Mouse (Mus musculus) small intestine, adult 2 months (tissue): ENCODE measurements around the gene Btbd2. TPM values are rescaled to one million over a fixed set of nuclear protein-coding genes. Genes with fewer than 3 reads are reported as not detected.

ENCODE experiments used
- H3K27ac ChIP-seq: fragments of 200-500 bp; 2 replicates; pipeline ENCODE4 v1.5.1; 2012; ENCODE audit warnings: low read depth, low read length, control low read depth, inconsistent platforms; ENCODE audit not compliant: insufficient read depth
- H3K27me3 ChIP-seq: fragments of 200-500 bp; 2 replicates; pipeline ENCODE4 v1.6.1; 2012; ENCODE audit warnings: mild to moderate bottlenecking, moderate library complexity, low read length, inconsistent platforms; ENCODE audit not compliant: control insufficient read depth, insufficient read depth
- H3K36me3 ChIP-seq: fragments of 200-500 bp; 2 replicates; pipeline ENCODE4 v1.6.1; 2012; ENCODE audit warnings: mild to moderate bottlenecking, low read length, control low read depth, inconsistent platforms; ENCODE audit not compliant: control insufficient read depth, insufficient read depth
- H3K4me1 ChIP-seq: fragments of 200-500 bp; 2 replicates; pipeline ENCODE4 v1.6.1; 2012; ENCODE audit warnings: low read length, inconsistent platforms, mixed read lengths; ENCODE audit not compliant: control insufficient read depth, insufficient read depth, insufficient read length
- H3K4me3 ChIP-seq: fragments of 200-500 bp; 2 replicates; pipeline ENCODE4 v1.5.1; 2012; ENCODE audit warnings: low read depth, mild to moderate bottlenecking, control low read depth, inconsistent platforms, low read length, moderate library complexity
- CTCF ChIP-seq: fragments of 200-500 bp; IDR thresholded peaks from 2 replicates; pipeline ENCODE4 v1.5.1; 2012; ENCODE audit warnings: low read depth, mild to moderate bottlenecking, control low read depth, inconsistent platforms, low read length, moderate library complexity, mixed read lengths; ENCODE audit not compliant: insufficient replicate concordance, insufficient read length; ENCODE audit errors: extremely low read depth
- POLR2A ChIP-seq: fragments of 200-500 bp; IDR thresholded peaks from 2 replicates; pipeline ENCODE4 v1.6.1; 2012; ENCODE audit warnings: low read depth, mild to moderate bottlenecking, control low read depth, inconsistent platforms, low read length, moderate library complexity
- WGBS: fragments of 180-500 bp; shearing (Covaris S2); methylation state at CpG from one replicate; pipeline ENCODE4 v1.1.7; 2018; 5-methylcytosine and 5-hydroxymethylcytosine counted together
- polyA plus RNA-seq: library from polyadenylated mRNA; depleted of rRNA; stranded (reverse); fragments of >200 nt; gene quantifications from 2 replicates; pipeline ENCODE4 v1.2.3, GENCODE M21; 2012

The Btbd2 gene
- polyA plus RNA-seq, 1 experiment = 84.1 TPM

DNA sequence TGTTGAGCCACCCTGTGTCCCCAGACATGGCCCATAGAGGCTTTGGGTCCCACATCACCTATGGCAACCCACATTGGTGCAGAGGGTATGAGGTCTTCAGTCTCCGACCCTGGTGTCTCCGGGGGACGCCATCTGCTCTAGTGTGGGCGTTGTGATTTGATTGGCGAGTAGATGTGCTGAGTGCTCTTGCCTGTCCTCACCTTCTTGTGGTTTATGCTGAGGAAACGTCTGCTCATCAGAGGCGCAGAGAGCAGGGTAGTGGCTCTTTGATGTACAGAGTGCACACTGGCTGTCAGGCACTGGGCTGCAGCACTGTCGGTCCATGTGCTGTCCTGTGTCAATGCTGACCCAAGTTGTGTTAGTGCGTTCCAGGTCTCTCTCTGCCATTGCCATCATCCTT is 27.9 kb downstream of the Btbd2 start:
- Histone ChIP-seq H3K4me1 (peaks cover 23% of the 10 kb centered on the region), H3K4me3 (no peak overlapping the region), H3K27me3 (no peaks in the 10 kb centered on the region), H3K36me3 (no peaks in the 10 kb centered on the region; the same call in 1 of the 2 replicates), H3K27ac (no peak overlapping the region)
- 80% methylated on average over 9 of the region's 9 CpGs for WGBS
- TF ChIP-seq POLR2A (no peak), CTCF (no peak)

DNA sequence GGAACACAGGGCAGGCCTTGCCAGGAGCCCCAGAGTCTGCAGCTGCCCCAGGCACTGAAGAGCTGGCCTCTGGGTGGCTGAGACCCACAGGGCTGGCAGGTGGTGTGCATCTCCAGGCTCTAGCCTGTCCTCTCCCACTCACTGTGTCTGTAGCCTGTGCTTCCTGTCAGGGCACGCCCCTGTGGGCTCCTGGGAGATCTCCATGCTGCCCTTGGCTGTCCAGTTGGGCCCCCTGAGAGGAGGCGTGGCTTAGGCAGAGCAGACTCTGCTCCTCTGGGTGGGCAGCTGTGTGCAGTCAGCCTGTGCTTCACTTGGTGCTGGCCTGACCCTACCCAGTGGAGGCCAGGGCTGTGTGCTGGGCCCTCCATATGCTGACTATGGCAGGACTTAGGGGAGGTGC is 29.2 kb downstream of the Btbd2 start:
- no peak overlapping the region for H3K4me3 ChIP-seq
- no peaks in the 10 kb centered on the region for H3K36me3 ChIP-seq
- H3K4me1 ChIP-seq = peaks cover 25% of the 10 kb centered on the region
- no peak overlapping the region for H3K27ac ChIP-seq
- no peaks in the 10 kb centered on the region for H3K27me3 ChIP-seq
- WGBS = 29% methylated on average over 2 of the region's 2 CpGs
- TF ChIP-seq POLR2A (no peak), CTCF (no peak)

DNA sequence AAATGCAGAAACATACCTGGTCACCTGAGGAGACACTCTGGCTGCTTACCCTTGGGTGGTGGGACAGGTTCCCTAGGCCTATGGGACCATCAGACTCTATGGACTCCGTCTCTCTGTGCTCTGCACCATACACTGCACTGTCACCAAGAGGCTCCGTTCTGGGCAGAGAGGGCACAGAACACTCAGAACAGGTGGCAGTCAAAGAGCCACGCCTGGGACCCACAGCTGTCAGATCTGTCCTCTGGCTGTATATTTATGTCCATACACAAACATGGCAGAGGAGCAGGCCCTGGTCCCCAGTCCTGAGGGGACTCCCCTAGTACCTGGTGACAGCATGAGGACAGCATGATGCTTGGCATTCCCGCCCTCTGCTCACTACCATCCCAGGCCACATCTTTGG is 31.1 kb downstream of the Btbd2 start:
- no peak for TF ChIP-seq CTCF
- no peak for TF ChIP-seq POLR2A
- Histone ChIP-seq H3K4me3 (no peak overlapping the region), H3K27me3 (no peaks in the 10 kb centered on the region), H3K36me3 (no peaks in the 10 kb centered on the region), H3K4me1 (peaks cover 28% of the 10 kb centered on the region), H3K27ac (peak overlapping the region; percentile 78)
- WGBS = 53% methylated on average over 4 of the region's 4 CpGs

DNA sequence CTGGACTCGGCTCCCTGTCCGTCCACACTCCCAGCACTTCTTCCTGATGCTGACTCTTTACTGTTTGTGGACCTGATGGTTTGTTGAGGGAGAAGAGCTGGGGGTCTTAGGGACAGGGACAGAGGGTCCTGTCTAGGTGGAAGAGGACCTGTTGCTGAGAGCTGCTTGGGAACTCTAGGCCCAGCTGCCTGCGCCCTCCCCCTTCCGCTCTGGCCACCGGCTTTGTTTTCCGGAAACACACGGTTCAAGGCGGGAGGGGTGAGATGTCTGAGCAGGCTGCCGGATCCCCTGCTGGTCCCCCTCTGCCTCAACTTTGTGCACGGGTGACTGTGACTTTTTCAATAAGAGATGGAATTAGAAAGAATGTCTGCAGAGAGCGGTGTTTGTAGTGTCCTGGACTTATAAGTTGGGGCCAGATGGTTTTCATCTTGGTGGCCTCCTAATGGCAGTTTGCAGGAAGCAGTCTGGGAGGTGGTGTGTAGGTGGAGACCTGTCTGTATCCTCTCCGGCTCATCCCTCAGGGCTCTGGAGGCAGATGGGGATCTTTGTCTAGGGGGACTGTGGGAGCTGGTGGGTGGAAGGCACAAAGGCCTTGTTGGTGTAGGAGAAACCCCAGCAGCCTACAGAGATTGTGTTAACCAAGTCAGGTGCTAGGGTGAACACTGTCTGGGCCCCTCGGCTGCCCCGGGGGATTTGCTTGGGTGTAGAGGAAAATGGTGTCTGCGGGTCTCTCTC is 33.2 kb downstream of the Btbd2 start:
- Histone ChIP-seq H3K27ac (peak overlapping the region; percentile 89), H3K36me3 (no peaks in the 10 kb centered on the region), H3K27me3 (no peaks in the 10 kb centered on the region), H3K4me3 (peak overlapping the region; percentile 69), H3K4me1 (peaks cover 28% of the 10 kb centered on the region)
- TF ChIP-seq POLR2A (0 out of 2 replicates have a peak, but pooled peaks have one; percentile 15), CTCF (peak; percentile 9; the same call in 1 of the 2 replicates)
- WGBS = 11% methylated on average over 15 of the region's 15 CpGs

DNA sequence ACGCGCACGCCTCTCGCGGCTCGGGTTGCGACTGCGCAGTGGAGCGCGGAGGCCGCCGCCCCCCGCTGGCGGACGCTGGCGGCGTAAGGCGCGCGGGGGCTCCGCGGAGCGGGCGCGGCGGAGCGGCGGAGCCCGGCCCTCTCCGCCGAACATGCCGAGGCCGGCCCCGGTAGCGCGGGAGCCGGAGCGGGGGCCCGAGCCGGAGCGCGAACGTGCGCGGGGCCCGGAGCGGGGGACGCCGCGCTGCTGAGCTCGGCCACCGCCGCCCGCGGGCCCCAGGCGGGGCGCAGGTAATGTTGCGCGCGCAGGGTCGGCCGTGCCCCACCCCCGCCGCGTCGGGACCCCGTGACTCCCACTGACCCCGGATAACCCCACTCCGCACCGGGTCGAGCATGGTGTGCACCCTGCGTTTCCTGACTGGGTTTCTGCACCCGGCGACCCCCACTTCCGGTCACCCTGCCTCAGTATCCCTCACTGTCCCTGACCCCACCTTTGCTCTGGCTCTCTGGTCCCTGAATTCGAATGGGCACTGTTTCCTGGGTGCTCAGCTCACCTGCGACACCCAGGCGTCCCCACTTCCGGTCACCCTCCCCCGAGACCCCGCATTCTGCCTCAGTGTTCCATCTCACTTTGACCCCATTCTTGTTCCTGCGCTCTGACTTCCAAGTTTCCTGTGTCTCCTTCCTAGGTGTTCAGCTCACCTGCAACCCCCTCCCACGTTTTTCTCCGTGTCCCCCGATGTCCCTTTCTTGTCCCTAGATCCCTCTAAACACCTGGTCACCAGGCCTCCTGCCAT is 34.0 kb downstream of the Btbd2 start, which contains the start of gene Csnk1g2:
Gene Csnk1g2 (plus strand): TSS at position 178 of the 796 bp plus-strand sequence.
- H3K36me3 ChIP-seq = no peaks in the 10 kb centered on the region
- H3K4me3 ChIP-seq = peak within 1 kb of the TSS; percentile 71
- peak within 1 kb of the TSS; percentile 94 for H3K27ac ChIP-seq
- no peak; the same call in none of the 2 replicates for TF ChIP-seq POLR2A
- TF ChIP-seq CTCF = 0 out of 2 replicates have a peak, but pooled peaks have one; percentile 0
- H3K27me3 ChIP-seq = no peaks in the 10 kb centered on the region
- under 1% methylated on average over 81 of the region's 85 CpGs for WGBS
- peaks cover 33% of the 10 kb centered on the region for H3K4me1 ChIP-seq

DNA sequence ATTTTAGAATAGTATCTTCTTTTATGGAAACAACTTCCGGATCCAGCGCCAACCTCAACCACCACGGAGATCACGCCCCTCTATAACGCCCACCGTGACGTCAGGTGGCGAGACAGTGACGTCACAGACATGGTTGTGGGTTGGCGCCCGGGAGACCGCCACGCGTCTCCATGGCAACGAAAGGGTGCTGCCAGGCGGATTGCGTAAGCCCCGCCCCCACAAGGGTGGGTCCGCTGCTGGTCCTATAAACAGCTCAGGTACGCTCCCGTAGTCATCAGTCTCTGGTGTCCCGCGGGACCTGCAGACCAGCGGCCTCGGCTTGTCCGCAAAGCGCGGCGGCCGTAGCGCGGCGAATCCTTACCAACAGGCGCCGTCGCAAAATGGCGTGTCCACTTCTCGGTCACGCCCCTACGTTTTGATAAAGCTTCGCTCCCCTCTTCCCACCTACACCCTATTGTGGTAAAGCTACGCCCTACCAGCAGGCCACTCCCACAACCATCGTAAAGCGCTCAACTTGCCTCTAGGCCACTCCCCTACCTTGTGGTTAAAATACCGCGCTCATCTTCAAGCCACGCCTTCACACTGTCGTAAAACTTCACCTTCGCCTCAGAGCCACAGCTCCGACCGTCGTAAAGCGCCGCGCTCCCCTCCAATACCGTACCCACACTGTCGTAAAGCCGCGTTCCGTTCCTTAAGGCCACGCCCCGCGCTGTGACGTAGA is 34.8 kb downstream of the Btbd2 start:
- peaks cover 31% of the 10 kb centered on the region for H3K4me1 ChIP-seq
- H3K4me3 ChIP-seq = peak overlapping the region; percentile 71
- H3K27me3 ChIP-seq = no peaks in the 10 kb centered on the region
- H3K27ac ChIP-seq = peak overlapping the region; percentile 94
- TF ChIP-seq POLR2A = peak; percentile 89
- peak; percentile 5; the same call in 1 of the 2 replicates for TF ChIP-seq CTCF
- WGBS = under 1% methylated on average over 64 of the region's 64 CpGs
- no peaks in the 10 kb centered on the region for H3K36me3 ChIP-seq
